8 mouse cellular contexts compared by ENCODE assay signal in genomic region chr6:121271707-121272074, GRCm38 (mm10). TPM values are rescaled to one million over a fixed set of nuclear protein-coding genes. Genes with fewer than 3 reads are reported as not detected.
DNase-seq lines count a peak whose midpoint lies in the region; ATAC-seq lines count a peak whose summit lies in the region.

No protein-coding gene starts in this region.

- WGBS in hindbrain, embryonic 10.5 days: 12% methylated on average over 4 of the region's 4 CpGs
- WGBS in hindbrain, embryonic 11.5 days: 8% methylated on average over 4 of the region's 4 CpGs
- WGBS in embryonic facial prominence, embryonic 13.5 days: 10% methylated on average over 4 of the region's 4 CpGs
- 6% methylated on average over 4 of the region's 4 CpGs for WGBS in intestine, embryonic 15.5 days
- WGBS in midbrain, embryonic 16.5 days: 16% methylated on average over 4 of the region's 4 CpGs

- no peak overlapping the region for H3K4me2 ChIP-seq in hindbrain, embryonic 11.5 days (replicated peaks; ENCODE audit: low read depth, low read length)
- H3K4me2 ChIP-seq in embryonic facial prominence, embryonic 13.5 days: peak overlapping the region; percentile 65
- H3K4me2 ChIP-seq in intestine, embryonic 15.5 days (replicated peaks): peak overlapping the region; percentile 66; the same call in 1 of the 2 replicates
- H3K4me2 ChIP-seq in midbrain, embryonic 16.5 days (ENCODE audit: low read length): no peak overlapping the region; the same call in 1 of the 2 replicates

- H3K4me1 ChIP-seq in hindbrain, embryonic 10.5 days (replicated peaks): 0 out of 2 replicates have a peak, but pooled peaks cover 6% of the 10 kb centered on the region
- no peaks in the 10 kb centered on the region for H3K4me1 ChIP-seq in hindbrain, embryonic 11.5 days (replicated peaks; ENCODE audit: control insufficient read depth, insufficient read depth, low read length)
- H3K4me1 ChIP-seq in embryonic facial prominence, embryonic 13.5 days: no peaks in the 10 kb centered on the region; the same call in 1 of the 2 replicates
- no peaks in the 10 kb centered on the region for H3K4me1 ChIP-seq in intestine, embryonic 15.5 days (replicated peaks)
- no peaks in the 10 kb centered on the region for H3K4me1 ChIP-seq in midbrain, embryonic 16.5 days (ENCODE audit: control insufficient read depth, insufficient read depth, low read length)

- H3K4me3 ChIP-seq in hindbrain, embryonic 10.5 days: peak overlapping the region; percentile 52; the same call in 1 of the 2 replicates
- no peak overlapping the region for H3K4me3 ChIP-seq in hindbrain, embryonic 11.5 days (ENCODE audit: low read depth, low read length)
- peak overlapping the region; percentile 47 for H3K4me3 ChIP-seq in embryonic facial prominence, embryonic 13.5 days
- no peak overlapping the region for H3K4me3 ChIP-seq in intestine, embryonic 15.5 days (replicated peaks)
- no peak overlapping the region for H3K4me3 ChIP-seq in midbrain, embryonic 16.5 days (ENCODE audit: low read depth, low read length)

- no peaks in the 10 kb centered on the region for H3K27me3 ChIP-seq in hindbrain, embryonic 10.5 days (ENCODE audit: insufficient read depth, poor library complexity, severe bottlenecking)
- no peaks in the 10 kb centered on the region for H3K27me3 ChIP-seq in hindbrain, embryonic 11.5 days (ENCODE audit: control insufficient read depth, insufficient read depth, low read length)
- H3K27me3 ChIP-seq in embryonic facial prominence, embryonic 13.5 days: 0 out of 2 replicates have a peak, but pooled peaks cover 5% of the 10 kb centered on the region
- no peaks in the 10 kb centered on the region for H3K27me3 ChIP-seq in intestine, embryonic 15.5 days (replicated peaks)
- H3K27me3 ChIP-seq in midbrain, embryonic 16.5 days (ENCODE audit: control insufficient read depth, insufficient read depth, low read depth, low read length): no peaks in the 10 kb centered on the region

- H3K27ac ChIP-seq in hindbrain, embryonic 10.5 days: no peak overlapping the region
- H3K27ac ChIP-seq in hindbrain, embryonic 11.5 days (ENCODE audit: low read depth, low read length): no peak overlapping the region
- no peak overlapping the region for H3K27ac ChIP-seq in embryonic facial prominence, embryonic 13.5 days
- no peak overlapping the region for H3K27ac ChIP-seq in intestine, embryonic 15.5 days
- H3K27ac ChIP-seq in midbrain, embryonic 16.5 days (ENCODE audit: low read length): no peak overlapping the region; the same call in 1 of the 2 replicates

- no peaks in the 10 kb centered on the region for H3K9me3 ChIP-seq in hindbrain, embryonic 10.5 days
- no peaks in the 10 kb centered on the region for H3K9me3 ChIP-seq in hindbrain, embryonic 11.5 days (ENCODE audit: control insufficient read depth, low read length)
- no peaks in the 10 kb centered on the region for H3K9me3 ChIP-seq in embryonic facial prominence, embryonic 13.5 days
- H3K9me3 ChIP-seq in intestine, embryonic 15.5 days: no peaks in the 10 kb centered on the region
- no peaks in the 10 kb centered on the region for H3K9me3 ChIP-seq in midbrain, embryonic 16.5 days (replicated peaks; ENCODE audit: control insufficient read depth, low read length, poor library complexity, severe bottlenecking)

- H3K36me3 ChIP-seq in hindbrain, embryonic 10.5 days: no peaks in the 10 kb centered on the region
- no peaks in the 10 kb centered on the region for H3K36me3 ChIP-seq in hindbrain, embryonic 11.5 days (ENCODE audit: control insufficient read depth, insufficient read depth, low read length)
- H3K36me3 ChIP-seq in embryonic facial prominence, embryonic 13.5 days: no peaks in the 10 kb centered on the region
- no peaks in the 10 kb centered on the region for H3K36me3 ChIP-seq in intestine, embryonic 15.5 days
- H3K36me3 ChIP-seq in midbrain, embryonic 16.5 days (ENCODE audit: control insufficient read depth, insufficient read depth, low read length): no peaks in the 10 kb centered on the region

- no peak; the same call in 1 of the 2 replicates for ATAC-seq in hindbrain, embryonic 11.5 days (ENCODE audit: low FRiP score)
- no peak for ATAC-seq in embryonic facial prominence, embryonic 13.5 days (ENCODE audit: insufficient number of reproducible peaks, insufficient read depth, low FRiP score, low TSS enrichment, low read depth)
- ATAC-seq in intestine, embryonic 15.5 days: peak; percentile 19; the same call in 1 of the 2 replicates
- ATAC-seq in midbrain, embryonic 16.5 days: peak; percentile 63; the same call in 1 of the 2 replicates
- ATAC-seq in cerebellum, adult (ENCODE audit: insufficient number of reproducible peaks, low FRiP score, low TSS enrichment): no peak

- DNase-seq in hindbrain, embryonic 10.5 days (ENCODE audit: low spot score): no peak
- DNase-seq in hindbrain, embryonic 11.5 days (ENCODE audit: low spot score): no peak
- no peak for DNase-seq in Muller cell, postnatal 12 days (ENCODE audit: inconsistent ontology term)
- DNase-seq in frontal cortex, postnatal 14 days (ENCODE audit: low spot score in 2 of 2): no peak

- no peak overlapping the region for H3K9ac ChIP-seq in hindbrain, embryonic 11.5 days (ENCODE audit: low read depth, low read length)
- no peak overlapping the region; the same call in 1 of the 2 replicates for H3K9ac ChIP-seq in embryonic facial prominence, embryonic 13.5 days
- H3K9ac ChIP-seq in intestine, embryonic 15.5 days: no peak overlapping the region
- H3K9ac ChIP-seq in midbrain, embryonic 16.5 days (ENCODE audit: low read depth, low read length): no peak overlapping the region

RNA-seq across cellular contexts. Expression of gene Usp18, which starts 26.0 kb away (rescaled TPM):
- 0.73 and 0.88 TPM in 2 replicates for polyA plus RNA-seq in hindbrain, embryonic 10.5 days (2016; fragmentation: Nextera tagmentation; extraction: Ambion mirVana)
- polyA plus RNA-seq in hindbrain, embryonic 11.5 days (2014; fragmentation: Nextera tagmentation; extraction: Ambion mirVana): 1.2 and 1.3 TPM in 2 replicates
- polyA plus RNA-seq in embryonic facial prominence, embryonic 13.5 days (2015; fragmentation: Nextera tagmentation; extraction: Ambion mirVana): 1.6 and 1.8 TPM in 2 replicates
- 2.8 and 3.5 TPM in 2 replicates for polyA plus RNA-seq in intestine, embryonic 15.5 days (2015; fragmentation: Nextera tagmentation; extraction: Ambion mirVana)
- 1.5 and 1.6 TPM in 2 replicates for polyA plus RNA-seq in midbrain, embryonic 16.5 days (2015; fragmentation: Nextera tagmentation; extraction: Ambion mirVana)

RNA-seq across cellular contexts. Expression of gene Slc6a13, which starts 28.3 kb away (rescaled TPM):
- polyA plus RNA-seq in hindbrain, embryonic 10.5 days (2016; fragmentation: Nextera tagmentation; extraction: Ambion mirVana): 1.4 and 1.7 TPM in 2 replicates
- 2.2 and 2.9 TPM in 2 replicates for polyA plus RNA-seq in hindbrain, embryonic 11.5 days (2014; fragmentation: Nextera tagmentation; extraction: Ambion mirVana)
- 1.6 and 1.9 TPM in 2 replicates for polyA plus RNA-seq in embryonic facial prominence, embryonic 13.5 days (2015; fragmentation: Nextera tagmentation; extraction: Ambion mirVana)
- polyA plus RNA-seq in intestine, embryonic 15.5 days (2015; fragmentation: Nextera tagmentation; extraction: Ambion mirVana): 1.3 and 1.6 TPM in 2 replicates
- polyA plus RNA-seq in midbrain, embryonic 16.5 days (2015; fragmentation: Nextera tagmentation; extraction: Ambion mirVana): 35.3 and 39.9 TPM in 2 replicates

Comparison
In these comparisons a context has a peak if more than half of its experiments do, and no peak if none do; other contexts are left out.
1. H3K4me3 ChIP-seq: peak in hindbrain, embryonic 10.5 days (single experiment) and embryonic facial prominence, embryonic 13.5 days (single experiment); none in hindbrain, embryonic 11.5 days (single experiment), intestine, embryonic 15.5 days (single experiment) and midbrain, embryonic 16.5 days (single experiment).
2. ATAC-seq: peak in intestine, embryonic 15.5 days (single experiment) and midbrain, embryonic 16.5 days (single experiment); none in hindbrain, embryonic 11.5 days (single experiment), embryonic facial prominence, embryonic 13.5 days (single experiment) and cerebellum, adult (single experiment).
3. H3K4me2 ChIP-seq: peak in embryonic facial prominence, embryonic 13.5 days (single experiment) and intestine, embryonic 15.5 days (single experiment); none in hindbrain, embryonic 11.5 days (single experiment) and midbrain, embryonic 16.5 days (single experiment).